ENCODE assay signal across 8 mouse cellular contexts in genomic region chr4:114986591-114987432, GRCm38 (mm10). TPM values are rescaled to one million over a fixed set of nuclear protein-coding genes. Genes with fewer than 3 reads are reported as not detected.
DNase-seq lines count a peak whose midpoint lies in the region; ATAC-seq and TF ChIP-seq lines count a peak whose summit lies in the region.

Gene Cmpk1, minus strand, starts transcription at chr4:114987241.

- no peaks in the 10 kb centered on the region for H3K9me3 ChIP-seq in embryonic facial prominence, embryonic 15.5 days (replicated peaks)
- H3K9me3 ChIP-seq in limb, embryonic 13.5 days, result no peaks in the 10 kb centered on the region
- no peaks in the 10 kb centered on the region for H3K9me3 ChIP-seq in midbrain, embryonic 15.5 days

- TF ChIP-seq CTCF in bone marrow macrophage, adult 2 months (IDR thresholded peaks at IDR 0.05; ENCODE audit: low read depth, low read length), result no peak
- no peak for TF ChIP-seq CTCF in spleen, adult 2 months (IDR thresholded peaks at IDR 0.05; ENCODE audit: extremely low read depth, insufficient read depth, insufficient read length, insufficient replicate concordance)

- H3K4me1 ChIP-seq in bone marrow macrophage, adult 2 months (ENCODE audit: control insufficient read depth, insufficient read depth, low read length), result peaks cover 20% of the 10 kb centered on the region
- 0 out of 2 replicates have a peak, but pooled peaks cover 3% of the 10 kb centered on the region for H3K4me1 ChIP-seq in embryonic facial prominence, embryonic 15.5 days
- H3K4me1 ChIP-seq in limb, embryonic 13.5 days, result peaks cover 12% of the 10 kb centered on the region; the same call in 1 of the 2 replicates
- peaks cover 25% of the 10 kb centered on the region for H3K4me1 ChIP-seq in midbrain, embryonic 15.5 days
- peaks cover 3% of the 10 kb centered on the region; the same call in 1 of the 2 replicates for H3K4me1 ChIP-seq in spleen, adult 2 months (ENCODE audit: control insufficient read depth, insufficient read depth, insufficient read length)

- WGBS in embryonic facial prominence, embryonic 15.5 days, result under 1% methylated on average over 90 of the region's 93 CpGs
- under 1% methylated on average over 74 of the region's 93 CpGs for WGBS in limb, embryonic 13.5 days
- WGBS in midbrain, embryonic 15.5 days, result under 1% methylated on average over 80 of the region's 93 CpGs
- WGBS in spleen, adult 2 months, result under 1% methylated on average over 92 of the region's 93 CpGs

- peak within 1 kb of the TSS; percentile 63 for H3K4me2 ChIP-seq in embryonic facial prominence, embryonic 15.5 days (replicated peaks)
- H3K4me2 ChIP-seq in limb, embryonic 13.5 days (replicated peaks), result peak within 1 kb of the TSS; percentile 82
- peak within 1 kb of the TSS; percentile 75 for H3K4me2 ChIP-seq in midbrain, embryonic 15.5 days

- H3K36me3 ChIP-seq in embryonic facial prominence, embryonic 15.5 days, result no peaks in the 10 kb centered on the region
- H3K36me3 ChIP-seq in limb, embryonic 13.5 days, result no peaks in the 10 kb centered on the region
- H3K36me3 ChIP-seq in midbrain, embryonic 15.5 days (replicated peaks), result no peaks in the 10 kb centered on the region
- H3K36me3 ChIP-seq in spleen, adult 2 months (ENCODE audit: control insufficient read depth, insufficient read depth, low read length), result no peaks in the 10 kb centered on the region

- peak; percentile 97 for ATAC-seq in embryonic facial prominence, embryonic 15.5 days (ENCODE audit: insufficient number of reproducible peaks, low FRiP score, low TSS enrichment, low read depth)
- peak; percentile 97 for ATAC-seq in limb, embryonic 13.5 days (ENCODE audit: low FRiP score, low read depth)
- peak; percentile 98 for ATAC-seq in midbrain, embryonic 15.5 days (replicated peaks)

- no peak for TF ChIP-seq POLR2A in bone marrow macrophage, adult 2 months (IDR thresholded peaks at IDR 0.05; ENCODE audit: borderline replicate concordance, low read depth, low read length)
- TF ChIP-seq POLR2A in spleen, adult 2 months (IDR thresholded peaks at IDR 0.05; ENCODE audit: low read depth, low read length), result no peak; the same call in 1 of the 2 replicates

- H3K4me3 ChIP-seq in bone marrow macrophage, adult 2 months (ENCODE audit: insufficient read depth, low read length), result peak within 1 kb of the TSS; percentile 86
- H3K4me3 ChIP-seq in embryonic facial prominence, embryonic 15.5 days (replicated peaks), result peak within 1 kb of the TSS; percentile 86
- H3K4me3 ChIP-seq in limb, embryonic 13.5 days, result peak within 1 kb of the TSS; percentile 86
- H3K4me3 ChIP-seq in midbrain, embryonic 15.5 days, result peak within 1 kb of the TSS; percentile 58
- H3K4me3 ChIP-seq in spleen, adult 2 months (ENCODE audit: extremely low read depth, insufficient read depth, insufficient read length), result peak within 1 kb of the TSS; percentile 99

- peak; percentile 87 for DNase-seq in B cell, adult 2 months
- DNase-seq in heart, adult 9 months (ENCODE audit: low spot score in 2 of 2), result peak; percentile 85 to 87
- peak; percentile 87 for DNase-seq in kidney, adult 9 months
- peak; percentile 54 to 82 for DNase-seq in spleen, adult 2 months (ENCODE audit: low read depth in 1 of 2, low spot score in 2 of 2)

- H3K9ac ChIP-seq in embryonic facial prominence, embryonic 15.5 days, result peak within 1 kb of the TSS; percentile 85
- peak within 1 kb of the TSS; percentile 89 for H3K9ac ChIP-seq in limb, embryonic 13.5 days
- peak within 1 kb of the TSS; percentile 90 for H3K9ac ChIP-seq in midbrain, embryonic 15.5 days

- H3K27me3 ChIP-seq in embryonic facial prominence, embryonic 15.5 days, result no peaks in the 10 kb centered on the region
- 0 out of 2 replicates have a peak, but pooled peaks cover 9% of the 10 kb centered on the region for H3K27me3 ChIP-seq in limb, embryonic 13.5 days
- 0 out of 2 replicates have a peak, but pooled peaks cover 3% of the 10 kb centered on the region for H3K27me3 ChIP-seq in midbrain, embryonic 15.5 days (replicated peaks)
- H3K27me3 ChIP-seq in spleen, adult 2 months (ENCODE audit: control insufficient read depth, insufficient read depth, low read length), result no peaks in the 10 kb centered on the region

- H3K27ac ChIP-seq in bone marrow macrophage, adult 2 months (ENCODE audit: insufficient read depth, low read depth, low read length), result peak within 1 kb of the TSS; percentile 90
- peak within 1 kb of the TSS; percentile 99 for H3K27ac ChIP-seq in embryonic facial prominence, embryonic 15.5 days (replicated peaks)
- H3K27ac ChIP-seq in limb, embryonic 13.5 days, result peak within 1 kb of the TSS; percentile 99
- peak within 1 kb of the TSS; percentile 99 for H3K27ac ChIP-seq in midbrain, embryonic 15.5 days
- peak within 1 kb of the TSS; percentile 99 for H3K27ac ChIP-seq in spleen, adult 2 months (ENCODE audit: insufficient read depth, low read length)

RNA-seq across cellular contexts. Expression of gene Cmpk1, which starts in this region (rescaled TPM):
- 143 and 149 TPM in 2 replicates for polyA plus RNA-seq in bone marrow macrophage, adult 2 months (2012; ENCODE audit: insufficient read depth, insufficient read length, missing spikeins)
- polyA plus RNA-seq in embryonic facial prominence, embryonic 15.5 days (2015; fragmentation: Nextera tagmentation; extraction: Ambion mirVana), result 107 TPM in 2 replicates
- 93.2 and 93.8 TPM in 2 replicates for polyA plus RNA-seq in limb, embryonic 13.5 days (2015; fragmentation: Nextera tagmentation; extraction: Ambion mirVana)
- 166 and 187 TPM in 2 replicates for polyA plus RNA-seq in midbrain, embryonic 15.5 days (2015; fragmentation: Nextera tagmentation; extraction: Ambion mirVana)
- 9.0 and 13.6 TPM in 2 replicates for polyA plus RNA-seq in spleen, adult 2 months (2012; rRNA removed)

Comparison
In these comparisons a context has a peak if more than half of its experiments do, and no peak if none do; other contexts are left out.
1. Peak in every context shown above with its lines: DNase-seq, ATAC-seq, H3K4me3 ChIP-seq and H3K27ac ChIP-seq.